Mouse (Mus musculus) lung, adult 2 months (tissue): ENCODE measurements at regions not wholly inside any gene's neighbourhood (a gene's known extent, or its start where the extent isn't known, plus 50 kb on each side); places are given as distances from the start of the nearest gene placed in this dataset.

Experiments
- CTCF ChIP-seq: fragments of 200-500 bp; IDR thresholded peaks from 2 replicates; pipeline ENCODE4 v1.5.1; 2011; ENCODE audit warnings: mild to moderate bottlenecking, low read length, control low read depth; ENCODE audit not compliant: insufficient read depth
- POLR2A ChIP-seq: fragments of 200-500 bp; IDR thresholded peaks from 2 replicates; pipeline ENCODE4 v1.6.1; 2011; ENCODE audit warnings: low read depth, mild to moderate bottlenecking, control low read depth, low read length, borderline replicate concordance; ENCODE audit errors: extremely low read depth

DNA sequence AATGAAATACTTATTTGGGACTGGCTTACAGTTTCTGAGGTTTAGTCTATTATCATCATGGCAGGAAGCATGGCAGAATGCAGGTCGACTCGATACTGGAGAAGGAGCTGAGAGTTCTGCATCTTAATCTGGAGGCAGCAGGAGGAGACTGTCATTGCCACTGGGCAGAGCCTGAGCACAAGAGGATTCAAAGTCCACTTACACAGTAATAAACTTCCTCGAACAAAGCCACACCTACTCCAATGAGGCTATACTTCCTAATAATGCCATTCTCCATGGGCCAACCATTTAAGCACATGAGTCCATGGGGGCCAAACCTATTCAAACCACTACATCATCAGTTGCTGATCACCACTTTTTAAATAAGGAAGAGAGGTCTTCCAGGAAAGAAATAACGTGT is 393.5 kb downstream of the Gja1 start:
- TF ChIP-seq CTCF (no peak), POLR2A (no peak)
